Mouse (Mus musculus) midbrain, embryonic 12.5 days (tissue): ENCODE measurements around the gene Fbxo8. TPM values are rescaled to one million over a fixed set of nuclear protein-coding genes. Genes with fewer than 3 reads are reported as not detected.

Experiments used
- ATAC-seq: fragments of 200-750 bp; cut with Nextera tagmentation; 2 replicates; pipeline ENCODE4 v1.8.0; 2017; ENCODE audit warnings: low read depth, moderate TSS enrichment, moderate library complexity; ENCODE audit not compliant: low FRiP score
- H3K27ac ChIP-seq: fragments of 300-500 bp; sonication (generic); replicated peaks from 2 replicates; pipeline ENCODE4 v1.5.1; 2016; ENCODE audit warnings: mild to moderate bottlenecking
- H3K27me3 ChIP-seq: fragments of 300-500 bp; sonication (generic); 2 replicates; pipeline ENCODE4 v1.6.1; 2016; ENCODE audit warnings: mild to moderate bottlenecking
- H3K36me3 ChIP-seq: fragments of 300-500 bp; sonication (generic); 2 replicates; pipeline ENCODE4 v1.6.1; 2016
- H3K4me1 ChIP-seq: fragments of 300-500 bp; sonication (generic); 2 replicates; pipeline ENCODE4 v1.6.1; 2016
- H3K4me2 ChIP-seq: fragments of 300-500 bp; sonication (generic); replicated peaks from 2 replicates; pipeline ENCODE4 v1.6.1; 2016; ENCODE audit warnings: mild to moderate bottlenecking, moderate library complexity
- H3K4me3 ChIP-seq: fragments of 300-500 bp; sonication (generic); 2 replicates; pipeline ENCODE4 v1.5.1; 2016; ENCODE audit warnings: mild to moderate bottlenecking
- H3K9ac ChIP-seq: fragments of 300-500 bp; sonication (generic); replicated peaks from 2 replicates; pipeline ENCODE4 v1.6.1; 2016; ENCODE audit warnings: mild to moderate bottlenecking, moderate library complexity
- H3K9me3 ChIP-seq: fragments of 300-500 bp; sonication (generic); 2 replicates; pipeline ENCODE4 v1.6.1; 2016; ENCODE audit warnings: mild to moderate bottlenecking
- WGBS: fragments of 180-500 bp; shearing (Covaris S2); methylation state at CpG from one replicate; pipeline ENCODE4 v1.1.7; 2016; 5-methylcytosine and 5-hydroxymethylcytosine counted together
- polyA plus RNA-seq: library from polyadenylated mRNA; unstranded; fragments of >200 nt; fragmentation: Nextera tagmentation; extraction: Ambion mirVana; gene quantifications from 2 replicates; pipeline ENCODE4 v1.2.1, GENCODE M21; 2016

Fbxo8 gene
- polyA plus RNA-seq, 1 experiment from 2014 or later: 37.6 TPM

GRCm38 (mm10) chr8:56552045-56552444, 1.2 kb downstream of the Fbxo8 start:
- Histone ChIP-seq H3K27ac (no peak overlapping the region), H3K4me1 (peaks cover 14% of the 10 kb centered on the region), H3K4me2 (peak overlapping the region; percentile 69), H3K27me3 (no peaks in the 10 kb centered on the region), H3K36me3 (no peaks in the 10 kb centered on the region), H3K9ac (peak overlapping the region; percentile 78), H3K9me3 (no peaks in the 10 kb centered on the region), H3K4me3 (peak overlapping the region; percentile 89)
- 27% methylated on average over 10 of the region's 10 CpGs for WGBS
- ATAC-seq: no peak

GRCm38 (mm10) chr8:56552551-56553103, 1.7 kb downstream of the Fbxo8 start:
- Histone ChIP-seq H3K36me3 (no peaks in the 10 kb centered on the region), H3K9ac (no peak overlapping the region), H3K4me1 (peaks cover 14% of the 10 kb centered on the region), H3K4me2 (no peak overlapping the region; the same call in 1 of the 2 replicates), H3K9me3 (no peaks in the 10 kb centered on the region), H3K27me3 (no peaks in the 10 kb centered on the region), H3K4me3 (no peak overlapping the region), H3K27ac (no peak overlapping the region)
- WGBS: 82% methylated on average over 5 of the region's 5 CpGs
- ATAC-seq: no peak

- Histone ChIP-seq H3K36me3 (peaks cover 4% of the 10 kb centered on the region; the same call in 1 of the 2 replicates), H3K4me3 (no peak overlapping the region), H3K4me2 (no peak overlapping the region), H3K27me3 (no peaks in the 10 kb centered on the region), H3K9ac (no peak overlapping the region), H3K27ac (no peak overlapping the region), H3K4me1 (no peaks in the 10 kb centered on the region), H3K9me3 (no peaks in the 10 kb centered on the region)
- no peak for ATAC-seq
- 87% methylated on average over 4 of the region's 4 CpGs for WGBS
Measured at GRCm38 (mm10) chr8:56564399-56565047, 13.6 kb downstream of the Fbxo8 start.

- WGBS: 90% methylated on average over 9 of the region's 9 CpGs
- Histone ChIP-seq H3K9me3 (no peaks in the 10 kb centered on the region), H3K36me3 (peaks cover 4% of the 10 kb centered on the region; the same call in 1 of the 2 replicates), H3K4me2 (no peak overlapping the region), H3K9ac (no peak overlapping the region), H3K27ac (no peak overlapping the region), H3K27me3 (no peaks in the 10 kb centered on the region), H3K4me1 (no peaks in the 10 kb centered on the region), H3K4me3 (no peak overlapping the region)
- no peak for ATAC-seq
Measured at GRCm38 (mm10) chr8:56566856-56567255, 16.0 kb downstream of the Fbxo8 start.

- H3K27ac ChIP-seq: no peak overlapping the region
- H3K4me2 ChIP-seq: no peak overlapping the region
- no peaks in the 10 kb centered on the region for H3K9me3 ChIP-seq
- 95% methylated on average over 4 of the region's 4 CpGs for WGBS
- no peaks in the 10 kb centered on the region for H3K27me3 ChIP-seq
- no peaks in the 10 kb centered on the region for H3K36me3 ChIP-seq
- H3K4me1 ChIP-seq: no peaks in the 10 kb centered on the region
- H3K9ac ChIP-seq: no peak overlapping the region
- ATAC-seq: no peak
- H3K4me3 ChIP-seq: no peak overlapping the region
Measured at GRCm38 (mm10) chr8:56580918-56581317, 30.0 kb downstream of the Fbxo8 start.

GRCm38 (mm10) chr8:56582841-56583240, 32.0 kb downstream of the Fbxo8 start:
- Histone ChIP-seq H3K9me3 (no peaks in the 10 kb centered on the region), H3K27me3 (no peaks in the 10 kb centered on the region), H3K9ac (no peak overlapping the region), H3K4me3 (no peak overlapping the region), H3K36me3 (no peaks in the 10 kb centered on the region), H3K4me2 (no peak overlapping the region), H3K4me1 (no peaks in the 10 kb centered on the region), H3K27ac (no peak overlapping the region)
- ATAC-seq: 0 out of 2 replicates have a peak, but pooled peaks have one; percentile 27

GRCm38 (mm10) chr8:56589004-56589403, 38.1 kb downstream of the Fbxo8 start:
- H3K27me3 ChIP-seq: no peaks in the 10 kb centered on the region
- H3K4me3 ChIP-seq: no peak overlapping the region
- H3K4me1 ChIP-seq: no peaks in the 10 kb centered on the region
- peaks cover 5% of the 10 kb centered on the region; the same call in 1 of the 2 replicates for H3K36me3 ChIP-seq
- no peak overlapping the region for H3K27ac ChIP-seq
- no peak for ATAC-seq
- H3K9ac ChIP-seq: no peak overlapping the region
- no peaks in the 10 kb centered on the region for H3K9me3 ChIP-seq
- H3K4me2 ChIP-seq: no peak overlapping the region
- 78% methylated on average over 2 of the region's 2 CpGs for WGBS

GRCm38 (mm10) chr8:56591084-56591483, 40.2 kb downstream of the Fbxo8 start:
- H3K27ac ChIP-seq: no peak overlapping the region
- no peak overlapping the region for H3K4me2 ChIP-seq
- no peak overlapping the region for H3K9ac ChIP-seq
- 95% methylated on average over 1 of the region's 1 CpGs for WGBS
- no peaks in the 10 kb centered on the region for H3K9me3 ChIP-seq
- no peak for ATAC-seq
- H3K4me1 ChIP-seq: no peaks in the 10 kb centered on the region
- H3K27me3 ChIP-seq: no peaks in the 10 kb centered on the region
- peaks cover 5% of the 10 kb centered on the region; the same call in 1 of the 2 replicates for H3K36me3 ChIP-seq
- no peak overlapping the region for H3K4me3 ChIP-seq

GRCm38 (mm10) chr8:56591502-56591901, 40.6 kb downstream of the Fbxo8 start:
- no peak overlapping the region for H3K27ac ChIP-seq
- no peaks in the 10 kb centered on the region for H3K4me1 ChIP-seq
- H3K9ac ChIP-seq: no peak overlapping the region
- WGBS: 97% methylated on average over 5 of the region's 5 CpGs
- H3K4me2 ChIP-seq: no peak overlapping the region
- no peak for ATAC-seq
- H3K9me3 ChIP-seq: no peaks in the 10 kb centered on the region
- H3K27me3 ChIP-seq: no peaks in the 10 kb centered on the region
- no peak overlapping the region for H3K4me3 ChIP-seq
- H3K36me3 ChIP-seq: peaks cover 5% of the 10 kb centered on the region; the same call in 1 of the 2 replicates

- Histone ChIP-seq H3K4me1 (no peaks in the 10 kb centered on the region), H3K36me3 (no peaks in the 10 kb centered on the region)
Measured at GRCm38 (mm10) chr8:56606481-56606880, 55.6 kb downstream of the Fbxo8 start.

GRCm38 (mm10) chr8:56611736-56612135, 60.8 kb downstream of the Fbxo8 start:
- no peak overlapping the region for H3K4me2 ChIP-seq
- H3K4me1 ChIP-seq: peaks cover 4% of the 10 kb centered on the region; the same call in 1 of the 2 replicates
- H3K36me3 ChIP-seq: no peaks in the 10 kb centered on the region
- no peak overlapping the region for H3K9ac ChIP-seq
- 91% methylated on average over 6 of the region's 6 CpGs for WGBS
- ATAC-seq: no peak
- H3K27me3 ChIP-seq: no peaks in the 10 kb centered on the region
- H3K4me3 ChIP-seq: no peak overlapping the region
- H3K9me3 ChIP-seq: no peaks in the 10 kb centered on the region
- H3K27ac ChIP-seq: no peak overlapping the region

More at GRCm38 (mm10) chr8:56606481-56606880, 55.6 kb downstream of the Fbxo8 start:
- no peak overlapping the region for H3K27ac ChIP-seq
- H3K9ac ChIP-seq: no peak overlapping the region
- no peak overlapping the region for H3K4me3 ChIP-seq
- WGBS: 55% methylated on average over 3 of the region's 3 CpGs
- no peaks in the 10 kb centered on the region for H3K9me3 ChIP-seq
- no peaks in the 10 kb centered on the region for H3K27me3 ChIP-seq
- H3K4me2 ChIP-seq: no peak overlapping the region
- ATAC-seq: no peak

- Histone ChIP-seq H3K9ac (no peak overlapping the region), H3K4me1 (peaks cover 4% of the 10 kb centered on the region; the same call in 1 of the 2 replicates), H3K4me3 (no peak overlapping the region), H3K27ac (no peak overlapping the region), H3K36me3 (no peaks in the 10 kb centered on the region), H3K4me2 (no peak overlapping the region), H3K9me3 (no peaks in the 10 kb centered on the region), H3K27me3 (peaks cover 5% of the 10 kb centered on the region)
- 80% methylated on average over 1 of the region's 1 CpGs for WGBS
- ATAC-seq: no peak
Measured at GRCm38 (mm10) chr8:56614235-56614634, 63.3 kb downstream of the Fbxo8 start.
